Mouse (Mus musculus): ENCODE results near the gene Lif. TPM values are rescaled to one million over a fixed set of nuclear protein-coding genes. Genes with fewer than 3 reads are reported as not detected.

The Lif gene
- total and polyA plus RNA-seq, 2 experiments from 2014 or later, result 0.10 to 0.21 TPM

DNA sequence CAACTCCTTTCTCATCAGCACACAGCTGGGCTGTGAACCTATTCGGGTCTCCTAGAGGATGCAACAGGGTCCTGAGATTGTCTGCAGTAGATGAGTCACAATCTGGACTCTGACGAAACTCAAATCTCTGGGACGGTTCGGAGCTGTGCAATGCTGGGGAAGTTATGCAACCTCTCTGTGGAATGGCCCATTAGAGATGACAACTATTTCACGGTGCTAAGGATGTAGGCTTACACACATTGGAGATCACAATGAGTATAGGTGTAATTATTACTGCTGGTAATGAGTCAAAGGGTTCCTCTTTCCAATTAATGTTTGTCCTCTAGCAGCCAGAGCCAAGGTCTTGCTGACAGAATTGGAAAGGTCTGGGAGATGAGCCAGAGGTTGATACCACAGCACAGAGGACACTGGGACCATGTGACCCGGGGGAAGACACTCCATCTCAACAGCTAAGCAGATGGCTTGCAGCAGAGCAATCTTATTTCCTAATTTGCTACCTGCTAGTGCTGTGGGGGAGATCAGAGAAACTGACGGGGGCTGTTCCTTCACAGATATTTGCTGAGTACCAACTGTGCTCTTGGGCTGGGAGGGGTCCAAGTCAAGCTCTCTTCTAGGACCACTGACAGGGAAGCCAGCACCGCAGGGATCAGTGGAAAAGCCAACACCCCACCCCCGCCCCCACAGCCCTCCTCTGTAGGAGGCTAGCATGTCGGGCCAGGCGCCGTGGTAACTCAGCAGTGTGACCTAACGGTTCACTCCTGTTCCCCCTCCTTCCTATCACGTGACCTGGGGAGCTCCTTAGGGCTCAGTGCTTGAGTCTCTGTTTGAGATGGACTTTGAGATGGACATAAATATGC, 37.4 kb downstream of the Lif start:
- DNase-seq (ENCODE audit: low spot score), result peak; percentile 69
- peak; percentile 75 for ATAC-seq
- H3K9ac ChIP-seq (replicated peaks; ENCODE audit: low read length), result no peak overlapping the region

DNA sequence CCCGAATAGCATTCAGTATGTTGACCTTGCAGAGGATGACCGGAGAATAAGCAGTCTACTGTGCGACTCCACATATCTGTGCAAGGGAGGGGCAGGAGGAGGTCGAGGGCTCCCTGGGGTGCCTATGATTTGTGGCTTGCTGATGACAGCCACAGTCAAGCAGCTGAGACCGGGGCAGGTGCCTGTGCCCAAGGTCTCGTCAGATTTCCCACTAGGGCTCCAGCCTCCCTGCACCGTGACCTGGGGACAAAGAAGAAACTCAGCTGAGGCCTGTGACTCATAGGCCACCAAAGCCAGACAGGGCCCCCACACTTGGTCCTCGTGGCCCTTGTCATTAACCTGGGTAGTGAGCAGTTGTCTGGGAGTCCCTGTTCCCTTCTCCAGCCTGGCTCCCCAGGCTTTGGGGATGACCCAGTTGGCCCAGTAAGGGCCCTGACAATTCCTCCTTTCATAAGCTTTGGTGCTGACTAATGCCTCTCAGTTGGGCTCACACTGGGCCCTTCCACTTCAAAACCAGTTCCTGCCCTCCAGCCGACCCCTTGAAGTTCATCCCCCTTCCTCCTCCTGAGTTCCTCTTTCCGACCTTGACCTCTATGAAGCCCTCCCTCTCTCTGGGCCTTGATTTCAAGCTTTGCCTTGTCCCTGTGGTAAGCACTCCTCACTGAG, 39.4 kb downstream of the Lif start:
- ATAC-seq (no peak), DNase-seq (ENCODE audit: low spot score) (no peak)
- H3K9me3 ChIP-seq (ENCODE audit: low read length), result no peaks in the 10 kb centered on the region
- no peak overlapping the region for H3K4me2 ChIP-seq (ENCODE audit: low read depth, low read length)
- no peaks in the 10 kb centered on the region for H3K36me3 ChIP-seq (ENCODE audit: insufficient read depth, low read length)
- H3K27ac ChIP-seq, result no peak overlapping the region
- 65% methylated on average over 10 of the region's 10 CpGs for WGBS
- H3K27me3 ChIP-seq (ENCODE audit: insufficient read depth, low read length), result no peaks in the 10 kb centered on the region
- no peak for TF ChIP-seq CTCF (IDR thresholded peaks at IDR 0.05; ENCODE audit: low read depth)
- no peak overlapping the region for H3K9ac ChIP-seq (replicated peaks; ENCODE audit: low read length)
- H3K4me3 ChIP-seq (ENCODE audit: low read length), result no peak overlapping the region
- H3K4me1 ChIP-seq (ENCODE audit: insufficient read depth, low read length), result peaks cover 10% of the 10 kb centered on the region

More for the DNA sequence above, 37.4 kb downstream of the Lif start:
- H3K4me3 ChIP-seq (ENCODE audit: low read length), result no peak overlapping the region
- H3K27ac ChIP-seq, result peak overlapping the region; percentile 26; the same call in 1 of the 2 replicates
- H3K4me1 ChIP-seq (ENCODE audit: insufficient read depth, low read length), result peaks cover 10% of the 10 kb centered on the region
- 39% methylated on average over 14 of the region's 14 CpGs for WGBS
- H3K27me3 ChIP-seq (ENCODE audit: insufficient read depth, low read length), result no peaks in the 10 kb centered on the region
- H3K36me3 ChIP-seq (ENCODE audit: insufficient read depth, low read length), result no peaks in the 10 kb centered on the region
- no peak for TF ChIP-seq CTCF (IDR thresholded peaks at IDR 0.05; ENCODE audit: low read depth)
- H3K9me3 ChIP-seq (ENCODE audit: low read length), result no peaks in the 10 kb centered on the region
- H3K4me2 ChIP-seq (ENCODE audit: low read depth, low read length), result 0 out of 2 replicates have a peak overlapping the region, but pooled peaks have one; percentile 10

DNA sequence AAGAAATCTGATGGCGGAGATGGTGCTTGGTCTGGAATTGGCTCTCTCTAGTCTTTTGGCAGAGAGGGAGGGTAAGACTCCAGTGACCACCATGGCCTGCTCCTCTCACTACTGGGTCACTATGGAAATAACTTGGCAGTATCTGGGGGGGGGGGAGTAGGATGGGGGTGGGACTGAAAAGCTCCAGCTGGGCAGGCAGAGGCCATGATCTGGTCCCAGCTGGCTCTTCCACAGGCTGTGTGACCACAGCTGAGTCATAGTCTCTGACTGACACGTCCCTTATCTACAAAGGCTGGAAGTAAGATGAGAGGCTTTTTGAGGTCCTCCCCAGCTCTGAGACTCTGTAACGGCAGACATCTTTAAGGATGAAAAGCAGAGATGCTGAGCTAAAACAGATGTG, 40.4 kb downstream of the Lif start:
- ATAC-seq, result no peak
- Histone ChIP-seq H3K27ac (no peak overlapping the region), H3K36me3 (ENCODE audit: insufficient read depth, low read length) (no peaks in the 10 kb centered on the region), H3K4me3 (ENCODE audit: low read length) (no peak overlapping the region), H3K9me3 (ENCODE audit: low read length) (no peaks in the 10 kb centered on the region), H3K9ac (replicated peaks; ENCODE audit: low read length) (no peak overlapping the region), H3K27me3 (ENCODE audit: insufficient read depth, low read length) (no peaks in the 10 kb centered on the region), H3K4me1 (ENCODE audit: insufficient read depth, low read length) (peaks cover 10% of the 10 kb centered on the region), H3K4me2 (ENCODE audit: low read depth, low read length) (no peak overlapping the region)
- no peak for DNase-seq (ENCODE audit: low spot score)
- WGBS, result 79% methylated on average over 3 of the region's 3 CpGs
- no peak for TF ChIP-seq CTCF (IDR thresholded peaks at IDR 0.05; ENCODE audit: low read depth)

DNA sequence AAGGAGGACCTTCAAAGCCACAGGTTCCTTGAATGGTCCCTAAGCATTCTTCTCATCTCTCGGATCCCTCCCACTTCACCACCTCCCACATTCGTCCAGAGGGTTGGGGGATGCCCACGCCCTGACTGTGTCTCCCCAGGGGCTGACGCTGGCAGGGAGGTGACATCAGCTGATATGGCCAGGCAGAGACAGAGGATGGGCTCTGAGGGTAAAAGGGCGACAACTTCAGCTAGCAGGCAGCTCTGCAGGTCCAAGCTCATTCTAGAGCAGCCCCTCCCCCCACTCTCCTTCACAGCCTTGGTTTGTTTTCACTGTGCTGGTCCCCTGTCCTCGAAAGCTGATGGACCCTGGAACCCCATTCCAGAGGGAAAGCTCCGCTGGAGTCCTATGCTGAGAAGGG, 41.3 kb downstream of the Lif start:
- no peaks in the 10 kb centered on the region for H3K36me3 ChIP-seq (ENCODE audit: insufficient read depth, low read length)
- H3K4me1 ChIP-seq (ENCODE audit: insufficient read depth, low read length), result peaks cover 10% of the 10 kb centered on the region
- H3K27me3 ChIP-seq (ENCODE audit: insufficient read depth, low read length), result no peaks in the 10 kb centered on the region
- no peak for DNase-seq (ENCODE audit: low spot score)
- no peaks in the 10 kb centered on the region for H3K9me3 ChIP-seq (ENCODE audit: low read length)
- H3K4me3 ChIP-seq (ENCODE audit: low read length), result no peak overlapping the region
- 49% methylated on average over 7 of the region's 7 CpGs for WGBS
- TF ChIP-seq CTCF (IDR thresholded peaks at IDR 0.05; ENCODE audit: low read depth), result no peak
- H3K4me2 ChIP-seq (ENCODE audit: low read depth, low read length), result no peak overlapping the region
- no peak overlapping the region for H3K9ac ChIP-seq (replicated peaks; ENCODE audit: low read length)
- H3K27ac ChIP-seq, result no peak overlapping the region
- no peak for ATAC-seq

DNA sequence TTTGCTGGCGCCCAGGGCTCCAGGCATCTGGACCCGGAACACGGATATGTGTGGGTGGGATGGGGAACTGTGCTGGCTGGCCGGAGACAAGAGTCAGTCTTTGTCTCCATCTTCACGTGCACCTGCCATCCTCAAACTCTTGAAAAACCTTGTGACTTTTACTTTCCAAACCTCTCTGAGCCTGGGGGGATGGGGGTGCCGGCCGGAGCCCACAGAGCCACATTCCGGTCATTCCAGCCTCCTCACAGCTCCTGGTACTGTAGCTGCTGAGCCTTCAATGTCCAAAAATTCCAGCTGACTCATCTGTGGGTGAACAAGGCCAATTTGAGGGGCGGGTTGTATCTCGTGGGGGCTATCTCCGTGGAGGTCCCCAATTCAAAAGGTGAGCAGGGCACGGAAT, 41.8 kb downstream of the Lif start:
- no peak overlapping the region for H3K4me3 ChIP-seq (ENCODE audit: low read length)
- WGBS, result 53% methylated on average over 12 of the region's 12 CpGs
- H3K27ac ChIP-seq, result no peak overlapping the region
- H3K9ac ChIP-seq (replicated peaks; ENCODE audit: low read length), result no peak overlapping the region
- no peaks in the 10 kb centered on the region for H3K36me3 ChIP-seq (ENCODE audit: insufficient read depth, low read length)
- no peak for DNase-seq (ENCODE audit: low spot score)
- H3K27me3 ChIP-seq (ENCODE audit: insufficient read depth, low read length), result no peaks in the 10 kb centered on the region
- TF ChIP-seq CTCF (IDR thresholded peaks at IDR 0.05; ENCODE audit: low read depth), result no peak
- ATAC-seq, result no peak
- H3K4me2 ChIP-seq (ENCODE audit: low read depth, low read length), result no peak overlapping the region
- H3K9me3 ChIP-seq (ENCODE audit: low read length), result no peaks in the 10 kb centered on the region
- peaks cover 10% of the 10 kb centered on the region for H3K4me1 ChIP-seq (ENCODE audit: insufficient read depth, low read length)

DNA sequence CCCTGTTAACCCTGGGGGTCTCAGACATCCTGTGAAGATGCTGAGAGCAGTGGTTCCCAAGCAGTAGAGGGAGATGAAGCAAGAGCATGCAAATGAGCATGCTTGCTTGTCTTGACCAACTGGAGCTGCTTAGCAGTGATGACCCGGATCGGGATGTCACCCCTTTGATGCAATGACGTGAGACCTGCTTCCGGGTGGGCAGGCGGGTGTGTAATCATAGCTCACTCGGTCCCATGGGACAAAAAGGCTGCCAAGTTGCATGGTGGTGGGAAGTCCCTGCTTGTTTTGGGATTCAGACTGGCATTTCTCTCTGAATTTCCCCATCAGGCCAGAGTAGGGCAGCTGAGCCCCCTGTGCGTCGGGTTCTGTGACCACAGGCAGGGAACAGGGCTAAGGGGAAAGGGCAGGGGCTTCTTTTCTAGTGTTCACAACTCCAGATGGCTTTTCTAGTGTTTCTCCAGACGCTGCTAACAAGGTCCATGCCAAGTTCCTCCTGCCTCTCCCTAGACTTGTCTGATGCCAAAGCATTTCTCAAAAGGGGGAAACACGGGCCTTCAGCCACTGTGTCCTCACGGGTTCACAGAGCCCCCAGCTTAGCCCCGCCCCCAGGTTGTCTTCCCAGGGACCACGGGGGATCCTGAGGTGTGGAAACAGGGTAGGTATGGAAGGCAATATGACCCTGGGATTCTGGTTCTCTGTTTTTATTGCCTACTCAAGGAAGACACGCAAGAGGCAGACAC, 42.5 kb downstream of the Lif start:
- DNase-seq (ENCODE audit: low spot score) (no peak), ATAC-seq (peak; percentile 22; the same call in 1 of the 2 replicates)
- WGBS, result 53% methylated on average over 14 of the region's 14 CpGs
- Histone ChIP-seq H3K4me3 (ENCODE audit: low read length) (no peak overlapping the region), H3K36me3 (ENCODE audit: insufficient read depth, low read length) (no peaks in the 10 kb centered on the region), H3K9me3 (ENCODE audit: low read length) (no peaks in the 10 kb centered on the region), H3K9ac (replicated peaks; ENCODE audit: low read length) (no peak overlapping the region), H3K27ac (no peak overlapping the region), H3K4me2 (ENCODE audit: low read depth, low read length) (no peak overlapping the region), H3K27me3 (ENCODE audit: insufficient read depth, low read length) (no peaks in the 10 kb centered on the region), H3K4me1 (ENCODE audit: insufficient read depth, low read length) (peaks cover 6% of the 10 kb centered on the region)
- no peak for TF ChIP-seq CTCF (IDR thresholded peaks at IDR 0.05; ENCODE audit: low read depth)

All from hindbrain, postnatal 0 days (tissue).